18 mouse cellular contexts compared by ENCODE assay signal in the genomic region with DNA sequence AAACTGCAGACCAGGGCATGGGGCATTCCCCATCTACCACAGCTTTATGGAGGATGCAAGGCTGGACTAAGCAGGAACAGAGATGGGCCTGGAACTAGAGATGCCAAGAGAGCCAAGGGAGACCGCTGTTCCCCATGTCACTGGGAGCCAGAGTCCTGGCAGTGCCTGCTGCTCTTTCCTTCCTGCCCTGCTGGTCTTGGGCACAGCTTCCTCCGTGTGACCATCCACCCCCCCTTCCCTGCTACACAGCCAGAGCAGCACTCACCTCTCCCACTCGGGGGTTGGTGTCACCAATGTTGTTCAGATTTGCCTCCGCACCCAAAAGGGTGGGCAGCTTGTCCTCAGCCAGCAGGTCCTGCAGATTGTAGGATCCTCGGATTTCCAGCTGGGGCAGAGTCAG. TPM values are rescaled to one million over a fixed set of nuclear protein-coding genes. Genes with fewer than 3 reads are reported as not detected.
A peak's percentile ranks its signal among the peaks of the same experiment; 100 is the strongest.
DNase-seq lines count a peak whose midpoint lies in the region; ATAC-seq lines count a peak whose summit lies in the region.
"Had no signal": no experiment of that assay in that cellular context is flagged by ENCODE, and none has a peak within 500 bp of the region (broad histone marks: within the 10 kb centered on the region; RNA-seq: fewer than 3 reads in every experiment).

No protein-coding gene starts in this region.

- H3K27ac ChIP-seq in neural tube, embryonic 15.5 days (replicated peaks), result peak overlapping the region; percentile 67; the same call in 1 of the 2 replicates
- H3K27ac ChIP-seq in hindbrain, embryonic 16.5 days (ENCODE audit: low read depth, low read length), result peak overlapping the region; percentile 69; the same call in 1 of the 2 replicates
- H3K27ac ChIP-seq: embryonic facial prominence, embryonic 15.5 days; limb, embryonic 10.5 days; liver, embryonic 14.5 days; macrophage had no signal

- peaks cover 14% of the 10 kb centered on the region for H3K4me1 ChIP-seq in neural tube, embryonic 15.5 days
- peaks cover 10% of the 10 kb centered on the region for H3K4me1 ChIP-seq in hindbrain, embryonic 16.5 days (ENCODE audit: control insufficient read depth, insufficient read depth, low read depth, low read length)
- H3K4me1 ChIP-seq: embryonic facial prominence, embryonic 15.5 days; limb, embryonic 10.5 days had no signal

- H3K9ac ChIP-seq in neural tube, embryonic 15.5 days (replicated peaks), result no peak overlapping the region
- H3K9ac ChIP-seq in hindbrain, embryonic 16.5 days (ENCODE audit: low read depth, low read length), result no peak overlapping the region
- H3K9ac ChIP-seq: embryonic facial prominence, embryonic 15.5 days; liver, embryonic 14.5 days had no signal

- no peaks in the 10 kb centered on the region for H3K27me3 ChIP-seq in neural tube, embryonic 15.5 days (replicated peaks)
- H3K27me3 ChIP-seq in hindbrain, embryonic 16.5 days (replicated peaks; ENCODE audit: control insufficient read depth, insufficient read depth, low read length), result no peaks in the 10 kb centered on the region
- H3K27me3 ChIP-seq: embryonic facial prominence, embryonic 15.5 days had no signal

- 76% methylated on average over 5 of the region's 5 CpGs for WGBS in neural tube, embryonic 15.5 days
- WGBS in hindbrain, embryonic 16.5 days, result 59% methylated on average over 5 of the region's 5 CpGs

- H3K9me3 ChIP-seq in neural tube, embryonic 15.5 days (replicated peaks), result no peaks in the 10 kb centered on the region
- no peaks in the 10 kb centered on the region for H3K9me3 ChIP-seq in hindbrain, embryonic 16.5 days (ENCODE audit: control insufficient read depth, low read length)
- H3K9me3 ChIP-seq: embryonic facial prominence, embryonic 15.5 days; limb, embryonic 10.5 days had no signal

- DNase-seq in frontal cortex, postnatal 36 days (ENCODE audit: low spot score in 2 of 2), result no peak
- DNase-seq in neural tube, embryonic 10.5 days (ENCODE audit: extremely low spot score, low spot score), result no peak
- DNase-seq in layer of hippocampus, postnatal 14 days (ENCODE audit: low spot score in 2 of 2), result no peak
- DNase-seq in layer of hippocampus, adult 18-20 months (ENCODE audit: low spot score in 2 of 2), result no peak
- DNase-seq in heart, adult 11 months, result no peak
- DNase-seq: adrenal gland, postnatal 14 days; heart, postnatal 10 days; kidney, adult 8-10 months; layer of hippocampus, adult 9-11 months had no signal

- no peak overlapping the region for H3K4me3 ChIP-seq in neural tube, embryonic 15.5 days (replicated peaks)
- no peak overlapping the region for H3K4me3 ChIP-seq in hindbrain, embryonic 16.5 days (ENCODE audit: low read length)
- H3K4me3 ChIP-seq: embryonic facial prominence, embryonic 15.5 days; limb, embryonic 10.5 days had no signal

- peak; percentile 13; the same call in 1 of the 2 replicates for ATAC-seq in frontal cortex, adult (ENCODE audit: low TSS enrichment)
- ATAC-seq in neural tube, embryonic 15.5 days (ENCODE audit: low FRiP score), result no peak
- ATAC-seq in hindbrain, embryonic 16.5 days, result no peak

- H3K4me2 ChIP-seq in neural tube, embryonic 15.5 days, result no peak overlapping the region
- H3K4me2 ChIP-seq in hindbrain, embryonic 16.5 days (ENCODE audit: low read length), result no peak overlapping the region
- H3K4me2 ChIP-seq: embryonic facial prominence, embryonic 15.5 days had no signal

- peaks cover 5% of the 10 kb centered on the region for H3K36me3 ChIP-seq in neural tube, embryonic 15.5 days
- H3K36me3 ChIP-seq in hindbrain, embryonic 16.5 days (ENCODE audit: control insufficient read depth, insufficient read depth, low read length), result peaks cover 5% of the 10 kb centered on the region

RNA-seq across cellular contexts. Expression of a gene that starts 12.0 kb away (rescaled TPM):
- polyA plus RNA-seq in neural tube, embryonic 15.5 days (2015; fragmentation: Nextera tagmentation; extraction: Ambion mirVana), result 1.8 and 1.9 TPM in 2 replicates
- polyA plus RNA-seq in hindbrain, embryonic 16.5 days (2015; fragmentation: Nextera tagmentation; extraction: Ambion mirVana), result 2.7 and 10.9 TPM in 2 replicates
- total RNA-seq in layer of hippocampus, postnatal 14 days (2021), result 10 to 100 TPM; 56.4 to 82.1 TPM
- 10 to 100 TPM; 26.0 to 31.4 TPM for total RNA-seq in layer of hippocampus, adult 18-20 months (2021)
- total RNA-seq: ES-E14; granulocyte monocyte progenitor cell, adult 5-6 weeks had no signal
- polyA plus RNA-seq: limb, embryonic 10.5 days; macrophage had no signal

RNA-seq across cellular contexts. Expression of a gene that starts 18.4 kb away (rescaled TPM):
- polyA plus RNA-seq in neural tube, embryonic 15.5 days (2015; fragmentation: Nextera tagmentation; extraction: Ambion mirVana), result 0.17 and 0.45 TPM in 2 replicates
- polyA plus RNA-seq in hindbrain, embryonic 16.5 days (2015; fragmentation: Nextera tagmentation; extraction: Ambion mirVana), result 0.15 and 0.34 TPM in 2 replicates
- under 1 TPM in 1 of 2 experiments, not detected in 1; 0.18 TPM for total RNA-seq in layer of hippocampus, postnatal 14 days (2021)
- total RNA-seq in layer of hippocampus, adult 18-20 months (2021), result under 1 TPM; 0.18 to 0.27 TPM
- total RNA-seq: adrenal gland, postnatal 14 days; ES-E14; granulocyte monocyte progenitor cell, adult 5-6 weeks; heart, postnatal 10 days had no signal
- polyA plus RNA-seq: limb, embryonic 10.5 days; liver, embryonic 14.5 days; macrophage had no signal

RNA-seq across cellular contexts. Expression of a gene that starts 36.9 kb away (rescaled TPM):
- polyA plus RNA-seq in neural tube, embryonic 15.5 days (2015; fragmentation: Nextera tagmentation; extraction: Ambion mirVana), result 30.4 and 32.2 TPM in 2 replicates
- polyA plus RNA-seq in hindbrain, embryonic 16.5 days (2015; fragmentation: Nextera tagmentation; extraction: Ambion mirVana), result 30.3 and 34.5 TPM in 2 replicates
- 10 to 100 TPM; 33.7 to 38.2 TPM for total RNA-seq in layer of hippocampus, postnatal 14 days (2021)
- 10 to 100 TPM; 40.6 to 43.8 TPM for total RNA-seq in layer of hippocampus, adult 18-20 months (2021)
